Mouse (Mus musculus) kidney, embryonic 16.5 days (tissue): ENCODE results near the gene Gm11027. TPM values are rescaled to one million over a fixed set of nuclear protein-coding genes. Genes with fewer than 3 reads are reported as not detected.

Experiments used
- microRNA-seq: library from miRNA; unstranded; fragments of <30 nt; microRNA quantifications from one replicate; pipeline ENCODE4, GENCODE M21; 2016
- polyA plus RNA-seq: library from polyadenylated mRNA; unstranded; fragments of >200 nt; fragmentation: Nextera tagmentation; extraction: Ambion mirVana; gene quantifications from 2 replicates; pipeline ENCODE4 v1.2.1, GENCODE M21; 2015

Gene Gm11027
- polyA plus RNA-seq, 1 experiment from 2014 or later = not detected

Small RNA genes within 50 kb of the gene (microRNA-seq; reads per million reads assigned to microRNA genes)
- not detected for gene Gm23190

Other genes starting within 250 kb of the Gm11027 start
- 46.9 and 51.8 TPM in 2 replicates for gene Zfp386, start 227.7 kb upstream of the Gm11027 start, polyA plus RNA-seq
- gene Vipr2, start 197.7 kb upstream of the Gm11027 start, polyA plus RNA-seq = 0.92 and 1.2 TPM in 2 replicates
- gene Wdr60, start 12.4 kb upstream of the Gm11027 start, polyA plus RNA-seq = 16.5 and 25.8 TPM in 2 replicates
- 17.2 and 17.5 TPM in 2 replicates for gene Esyt2, start 5.8 kb downstream of the Gm11027 start, polyA plus RNA-seq
- 36.9 and 37.2 TPM in 2 replicates for gene Ncapg2, start 130.0 kb downstream of the Gm11027 start, polyA plus RNA-seq
- 0.15 TPM in 1 of 2 replicates, not detected in the other for gene Ptprn2, start 210.3 kb downstream of the Gm11027 start, polyA plus RNA-seq